Mouse (Mus musculus) heart, postnatal 0 days (tissue): ENCODE results near the gene Fam171a1.

ENCODE experiments used
- CTCF ChIP-seq: IDR thresholded peaks from 2 replicates; pipeline ENCODE4 v1.5.1; 2016; ENCODE audit warnings: antibody characterized with exemption, control low read depth, low read depth
- EP300 ChIP-seq: IDR thresholded peaks from 2 replicates; pipeline ENCODE4 v1.6.1; 2016; ENCODE audit warnings: antibody characterized with exemption, low read depth

- TF ChIP-seq CTCF (peak; percentile 79), EP300 (no peak)
Measured at GRCm38 (mm10) chr2:3118203-3118941, 4.3 kb downstream of the Fam171a1 start.
